Mouse (Mus musculus) cerebellum, adult 2 months (tissue): Measurements from ENCODE around the gene Upk3b.

Experiments
- CTCF ChIP-seq: fragments of 200-500 bp; IDR thresholded peaks from 2 replicates; pipeline ENCODE4 v1.5.1; 2011; ENCODE audit warnings: low read depth, mild to moderate bottlenecking, control low read depth, low read length, moderate library complexity, borderline replicate concordance; ENCODE audit not compliant: insufficient read depth
- POLR2A ChIP-seq: fragments of 200-500 bp; IDR thresholded peaks from 2 replicates; pipeline ENCODE4 v1.6.1; 2011; ENCODE audit warnings: low read length, control low read depth, borderline replicate concordance; ENCODE audit not compliant: insufficient read depth

GRCm38 (mm10) chr5:136044865-136045264 is 6.6 kb downstream of the Upk3b start:
- TF ChIP-seq POLR2A, result no peak
- TF ChIP-seq CTCF, result 0 out of 2 replicates have a peak, but pooled peaks have one; percentile 25
